8 mouse cellular contexts compared by ENCODE assay signal in the genomic region with DNA sequence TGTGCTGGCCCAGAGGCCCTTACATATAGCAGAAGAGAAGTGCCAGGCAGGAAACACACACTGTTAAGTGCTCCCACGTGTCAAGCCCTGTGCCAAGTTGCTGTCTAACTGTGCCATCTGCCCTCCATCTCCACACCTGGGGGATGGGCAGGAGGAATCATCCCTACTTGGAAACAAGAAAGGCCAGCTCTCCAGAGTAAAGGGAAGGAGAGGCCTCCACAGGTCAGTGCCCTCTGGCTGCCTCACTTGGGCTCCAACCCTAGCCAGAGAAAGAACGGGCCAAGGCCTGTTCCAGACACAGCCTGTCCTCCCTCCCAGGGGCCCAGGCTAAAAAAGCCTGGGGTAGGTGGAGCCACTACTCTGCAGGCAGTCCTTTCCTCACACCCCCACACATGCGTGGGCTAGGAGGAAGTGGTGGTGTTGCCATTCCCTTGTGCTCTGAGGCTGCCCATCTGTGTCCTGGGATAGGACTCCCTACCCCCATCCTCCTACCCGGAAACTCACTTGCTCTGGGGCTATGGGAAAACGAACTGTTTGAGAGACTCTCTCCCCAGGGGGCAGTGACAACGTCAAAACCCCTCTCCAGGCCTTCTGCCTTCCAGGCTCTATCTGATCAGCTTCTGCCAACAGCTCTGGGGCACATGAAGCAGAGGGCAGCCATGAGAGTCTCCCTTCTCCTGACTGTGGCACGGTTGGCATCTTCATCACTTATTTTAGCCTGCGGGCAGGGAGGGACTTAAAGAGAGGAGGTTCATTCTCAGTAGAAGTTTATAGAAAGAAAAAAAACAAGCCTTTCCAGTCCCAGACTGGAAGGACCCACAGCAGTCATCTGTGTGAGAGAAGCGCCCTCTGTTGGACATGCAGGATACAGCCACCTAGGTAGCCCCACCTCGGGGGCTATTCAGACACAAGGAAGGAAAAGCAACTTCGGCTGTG. TPM values are rescaled to one million over a fixed set of nuclear protein-coding genes. Genes with fewer than 3 reads are reported as not detected.
DNase-seq lines count a peak whose midpoint lies in the region; ATAC-seq lines count a peak whose summit lies in the region.

No protein-coding gene starts in this region.

- DNase-seq in CD8-positive naive resting alpha-beta T cell, adult 2 months (ENCODE audit: low read depth in 2 of 2, low spot score in 2 of 2) = peak; percentile 71 to 80
- DNase-seq in c-Kit-positive CD71-positive TER-119-negative erythroid progenitor cells, embryonic 14.5 days (ENCODE audit: low read depth) = peak; percentile 48
- peak; percentile 85 for DNase-seq in forebrain, embryonic 11.5 days (ENCODE audit: low spot score)
- peak; percentile 86 for DNase-seq in kidney, postnatal 14 days
- peak; percentile 48 for DNase-seq in liver, embryonic 13.5 days
- DNase-seq in neural tube, embryonic 10.5 days (ENCODE audit: extremely low spot score, low spot score) = peak; percentile 76

- ATAC-seq in forebrain, embryonic 11.5 days (replicated peaks; ENCODE audit: low FRiP score) = no peak; the same call in 1 of the 2 replicates
- ATAC-seq in heart, embryonic 15.5 days (replicated peaks; ENCODE audit: insufficient number of reproducible peaks, insufficient read depth, low FRiP score, low read depth) = peak; percentile 80
- ATAC-seq in liver, embryonic 13.5 days (ENCODE audit: low read depth) = peak; percentile 40
- ATAC-seq in stomach, embryonic 15.5 days (ENCODE audit: insufficient read depth, low FRiP score, low read depth) = peak; percentile 74

- no peaks in the 10 kb centered on the region for H3K9me3 ChIP-seq in forebrain, embryonic 11.5 days (ENCODE audit: control insufficient read depth, low read length)
- H3K9me3 ChIP-seq in heart, embryonic 15.5 days (replicated peaks) = no peaks in the 10 kb centered on the region
- H3K9me3 ChIP-seq in liver, embryonic 13.5 days (replicated peaks) = no peaks in the 10 kb centered on the region
- H3K9me3 ChIP-seq in stomach, embryonic 15.5 days = no peaks in the 10 kb centered on the region

- H3K4me1 ChIP-seq in forebrain, embryonic 11.5 days (replicated peaks; ENCODE audit: control insufficient read depth, insufficient read depth, low read length) = peaks cover 7% of the 10 kb centered on the region
- H3K4me1 ChIP-seq in heart, embryonic 15.5 days (replicated peaks) = peaks cover 34% of the 10 kb centered on the region
- H3K4me1 ChIP-seq in liver, embryonic 13.5 days (replicated peaks) = peaks cover 52% of the 10 kb centered on the region
- peaks cover 15% of the 10 kb centered on the region for H3K4me1 ChIP-seq in stomach, embryonic 15.5 days

- 27% methylated on average over 11 of the region's 11 CpGs for WGBS in forebrain, embryonic 11.5 days
- 9% methylated on average over 11 of the region's 11 CpGs for WGBS in heart, embryonic 15.5 days
- 15% methylated on average over 11 of the region's 11 CpGs for WGBS in liver, embryonic 13.5 days (ENCODE audit: insufficient replicate concordance)
- 8% methylated on average over 11 of the region's 11 CpGs for WGBS in stomach, embryonic 15.5 days

- no peaks in the 10 kb centered on the region for H3K36me3 ChIP-seq in forebrain, embryonic 11.5 days (ENCODE audit: control insufficient read depth, insufficient read depth, low read length)
- no peaks in the 10 kb centered on the region for H3K36me3 ChIP-seq in heart, embryonic 15.5 days
- H3K36me3 ChIP-seq in liver, embryonic 13.5 days = 0 out of 2 replicates have a peak, but pooled peaks cover 7% of the 10 kb centered on the region
- no peaks in the 10 kb centered on the region for H3K36me3 ChIP-seq in stomach, embryonic 15.5 days

- no peaks in the 10 kb centered on the region for H3K27me3 ChIP-seq in forebrain, embryonic 11.5 days (ENCODE audit: control insufficient read depth, insufficient read depth, low read length)
- no peaks in the 10 kb centered on the region for H3K27me3 ChIP-seq in heart, embryonic 15.5 days
- no peaks in the 10 kb centered on the region for H3K27me3 ChIP-seq in liver, embryonic 13.5 days
- H3K27me3 ChIP-seq in stomach, embryonic 15.5 days (replicated peaks) = no peaks in the 10 kb centered on the region

- H3K4me3 ChIP-seq in forebrain, embryonic 11.5 days (ENCODE audit: low read depth, low read length) = no peak overlapping the region
- H3K4me3 ChIP-seq in heart, embryonic 15.5 days = no peak overlapping the region
- no peak overlapping the region for H3K4me3 ChIP-seq in liver, embryonic 13.5 days (replicated peaks)
- H3K4me3 ChIP-seq in stomach, embryonic 15.5 days (replicated peaks) = peak overlapping the region; percentile 9; the same call in 1 of the 2 replicates

- H3K27ac ChIP-seq in forebrain, embryonic 11.5 days (ENCODE audit: low read depth, low read length) = no peak overlapping the region
- H3K27ac ChIP-seq in heart, embryonic 15.5 days = peak overlapping the region; percentile 79
- H3K27ac ChIP-seq in liver, embryonic 13.5 days = peak overlapping the region; percentile 35
- peak overlapping the region; percentile 90 for H3K27ac ChIP-seq in stomach, embryonic 15.5 days

- no peak overlapping the region for H3K9ac ChIP-seq in forebrain, embryonic 11.5 days (ENCODE audit: low read length)
- peak overlapping the region; percentile 7 for H3K9ac ChIP-seq in heart, embryonic 15.5 days
- 0 out of 2 replicates have a peak overlapping the region, but pooled peaks have one; percentile 2 for H3K9ac ChIP-seq in liver, embryonic 13.5 days
- 0 out of 2 replicates have a peak overlapping the region, but pooled peaks have one; percentile 2 for H3K9ac ChIP-seq in stomach, embryonic 15.5 days

- H3K4me2 ChIP-seq in forebrain, embryonic 11.5 days (ENCODE audit: low read depth, low read length, severe bottlenecking) = no peak overlapping the region
- peak overlapping the region; percentile 14 for H3K4me2 ChIP-seq in heart, embryonic 15.5 days
- H3K4me2 ChIP-seq in liver, embryonic 13.5 days = no peak overlapping the region
- peak overlapping the region; percentile 33 for H3K4me2 ChIP-seq in stomach, embryonic 15.5 days

RNA-seq across cellular contexts. Expression of gene Ppcdc, which starts 6.6 kb away (rescaled TPM):
- 26.5 and 29.5 TPM in 2 replicates for polyA plus RNA-seq in forebrain, embryonic 11.5 days (2014; fragmentation: Nextera tagmentation; extraction: Ambion mirVana)
- 17.0 and 20.0 TPM in 2 replicates for polyA plus RNA-seq in heart, embryonic 15.5 days (2015; fragmentation: Nextera tagmentation; extraction: Ambion mirVana)
- 10.4 and 11.3 TPM in 2 replicates for polyA plus RNA-seq in liver, embryonic 13.5 days (2015; fragmentation: Nextera tagmentation; extraction: Ambion mirVana)
- 23.6 and 31.6 TPM in 2 replicates for polyA plus RNA-seq in stomach, embryonic 15.5 days (2015; fragmentation: Nextera tagmentation; extraction: Ambion mirVana)

RNA-seq across cellular contexts. Expression of gene Scamp5, which starts 34.5 kb away (rescaled TPM):
- 15.5 and 17.4 TPM in 2 replicates for polyA plus RNA-seq in forebrain, embryonic 11.5 days (2014; fragmentation: Nextera tagmentation; extraction: Ambion mirVana)
- polyA plus RNA-seq in heart, embryonic 15.5 days (2015; fragmentation: Nextera tagmentation; extraction: Ambion mirVana) = 7.6 and 9.7 TPM in 2 replicates
- polyA plus RNA-seq in liver, embryonic 13.5 days (2015; fragmentation: Nextera tagmentation; extraction: Ambion mirVana) = 7.2 and 8.2 TPM in 2 replicates
- 19.8 and 22.4 TPM in 2 replicates for polyA plus RNA-seq in stomach, embryonic 15.5 days (2015; fragmentation: Nextera tagmentation; extraction: Ambion mirVana)

Comparison
In these comparisons a context has a peak if more than half of its experiments do, and no peak if none do; other contexts are left out.
1. H3K4me2 ChIP-seq: peak in heart, embryonic 15.5 days (single experiment) and stomach, embryonic 15.5 days (single experiment); none in forebrain, embryonic 11.5 days (single experiment) and liver, embryonic 13.5 days (single experiment).
2. Peak in every context shown above with its lines, with median percentiles within 50 percentile points of each other: DNase-seq.